Mouse (Mus musculus) T-helper 2 cell (primary cell): ENCODE data around the gene Slc25a23.

Experiments used
- in situ Hi-C: fragments of 300-600 bp; cut with MboI, MseI; formaldehyde crosslinking; loops from one replicate; pipeline ENCODE4 v1.15.1; 2025; ENCODE audit warnings: high pct_unique_total_duplicates

The Slc25a23 gene

GRCm38 (mm10) chr17:57019693-57020092, 40.0 kb downstream of the Slc25a23 start:
- in situ Hi-C loops = no loop called here

GRCm38 (mm10) chr17:57012245-57012795, 47.3 kb downstream of the Slc25a23 start:
- in situ Hi-C loops = no loop called here

- in situ Hi-C loops = no loop called here
Measured at GRCm38 (mm10) chr17:57011236-57012141, 48.2 kb downstream of the Slc25a23 start, which contains the start of the genes Gtf2f1 and Gm17949. Gene Gtf2f1, minus strand, starts transcription at chr17:57011288. Gene Gm17949, plus strand, starts transcription at chr17:57011469.

- in situ Hi-C loops = no loop called here
Measured at GRCm38 (mm10) chr17:57010911-57011235, 48.8 kb downstream of the Slc25a23 start.

GRCm38 (mm10) chr17:57007137-57007905, 52.3 kb downstream of the Slc25a23 start:
- in situ Hi-C loops = no loop called here

- in situ Hi-C loops = no loop called here
Measured at GRCm38 (mm10) chr17:57003994-57004393, 55.7 kb downstream of the Slc25a23 start.

- in situ Hi-C loops = no loop called here
Measured at GRCm38 (mm10) chr17:57001228-57001627, 58.4 kb downstream of the Slc25a23 start.

GRCm38 (mm10) chr17:56999968-57000609, 59.6 kb downstream of the Slc25a23 start, which contains the start of gene Pspn:
Gene Pspn, minus strand, starts transcription at chr17:57000018.
- in situ Hi-C loops = loop anchor here (5.0 kb wide), 2 partner anchors 32 to 332 kb away; partner anchors contain the start of gene Khsrp

- in situ Hi-C loops = loop anchor here (5.0 kb wide), 2 partner anchors 33 to 333 kb away; partner anchors contain the start of gene Khsrp
Measured at GRCm38 (mm10) chr17:56999414-56999813, 60.2 kb downstream of the Slc25a23 start.

GRCm38 (mm10) chr17:56997029-56997667, 62.5 kb downstream of the Slc25a23 start, which contains the start of gene Alkbh7:
Gene Alkbh7, plus strand, starts transcription at chr17:56997339.
- in situ Hi-C loops = loop anchor here (5.0 kb wide), 2 partner anchors 35 to 335 kb away; partner anchors contain the start of gene Khsrp

- in situ Hi-C loops = loop anchor here (5.0 kb wide), 2 partner anchors 36 to 336 kb away; partner anchors contain the start of gene Khsrp
Measured at GRCm38 (mm10) chr17:56996506-56996905, 63.2 kb downstream of the Slc25a23 start.

- in situ Hi-C loops = loop anchor here (5.0 kb wide), 2 partner anchors 37 to 337 kb away; partner anchors contain the start of gene Khsrp
Measured at GRCm38 (mm10) chr17:56995046-56995445, 64.6 kb downstream of the Slc25a23 start.
